9 mouse cellular contexts compared by ENCODE assay signal in genomic region chr11:48872695-48873300, GRCm38 (mm10). TPM values are rescaled to one million over a fixed set of nuclear protein-coding genes. Genes with fewer than 3 reads are reported as not detected.
DNase-seq lines count a peak whose midpoint lies in the region; ATAC-seq and TF ChIP-seq lines count a peak whose summit lies in the region.
"Had no signal": no experiment of that assay in that cellular context is flagged by ENCODE, and none has a peak within 500 bp of the region (broad histone marks: within the 10 kb centered on the region; RNA-seq: fewer than 3 reads in every experiment).

No protein-coding gene starts in this region.

- no peaks in the 10 kb centered on the region for H3K36me3 ChIP-seq in kidney, adult 2 months (ENCODE audit: control insufficient read depth, insufficient read depth, low read length)
- H3K36me3 ChIP-seq in kidney, embryonic 14.5 days (ENCODE audit: control insufficient read depth, insufficient read depth, low read length): no peaks in the 10 kb centered on the region
- H3K36me3 ChIP-seq in G1E (replicated peaks): peaks cover 24% of the 10 kb centered on the region
- 0 out of 2 replicates have a peak, but pooled peaks cover 2% of the 10 kb centered on the region for H3K36me3 ChIP-seq in liver, embryonic 14.5 days (replicated peaks; ENCODE audit: control insufficient read depth, insufficient read depth, low read depth)
- H3K36me3 ChIP-seq in midbrain, embryonic 10.5 days: no peaks in the 10 kb centered on the region
- no peaks in the 10 kb centered on the region for H3K36me3 ChIP-seq in midbrain, embryonic 13.5 days
- H3K36me3 ChIP-seq in forebrain, postnatal 0 days (ENCODE audit: insufficient read depth): no peaks in the 10 kb centered on the region

- H3K4me3 ChIP-seq in kidney, adult 2 months (ENCODE audit: insufficient read depth, low read depth, low read length): no peak overlapping the region
- no peak overlapping the region for H3K4me3 ChIP-seq in kidney, embryonic 14.5 days (ENCODE audit: low read length)
- H3K4me3 ChIP-seq in G1E (ENCODE audit: low read depth, low read length): peak overlapping the region; percentile 75
- H3K4me3 ChIP-seq in cortical plate, adult 2 months (ENCODE audit: insufficient read depth, low read length): no peak overlapping the region
- peak overlapping the region; percentile 73 to 75; a peak in 3 of 4 replicates for H3K4me3 ChIP-seq in liver, embryonic 14.5 days (ENCODE audit: insufficient read depth in 1 of 2, low read depth in 2 of 2, low read length in 2 of 2)
- H3K4me3 ChIP-seq in midbrain, embryonic 10.5 days: no peak overlapping the region
- H3K4me3 ChIP-seq in midbrain, embryonic 13.5 days (replicated peaks): no peak overlapping the region
- H3K4me3 ChIP-seq in forebrain, postnatal 0 days (ENCODE audit: low read depth, low read length): no peak overlapping the region

- H3K4me1 ChIP-seq in kidney, adult 2 months (ENCODE audit: control insufficient read depth, insufficient read depth, low read length): peaks cover 19% of the 10 kb centered on the region; the same call in 1 of the 2 replicates
- peaks cover 16% of the 10 kb centered on the region for H3K4me1 ChIP-seq in kidney, embryonic 14.5 days (ENCODE audit: control insufficient read depth, insufficient read depth, low read length)
- H3K4me1 ChIP-seq in G1E (ENCODE audit: insufficient read depth, low read depth, low read length): peaks cover 66% of the 10 kb centered on the region
- no peaks in the 10 kb centered on the region for H3K4me1 ChIP-seq in cortical plate, adult 2 months (ENCODE audit: control insufficient read depth, insufficient read depth, low read length)
- H3K4me1 ChIP-seq in liver, embryonic 14.5 days (replicated peaks; ENCODE audit: control insufficient read depth in 2 of 2, insufficient read depth in 2 of 2, low read length in 1 of 2): peaks cover 27 to 49% of the 10 kb centered on the region in 2 experiments
- H3K4me1 ChIP-seq in midbrain, embryonic 10.5 days: peaks cover 18% of the 10 kb centered on the region
- peaks cover 16% of the 10 kb centered on the region for H3K4me1 ChIP-seq in midbrain, embryonic 13.5 days (replicated peaks)
- H3K4me1 ChIP-seq in forebrain, postnatal 0 days (ENCODE audit: insufficient read depth): no peaks in the 10 kb centered on the region

- peak overlapping the region; percentile 89 for H3K27ac ChIP-seq in kidney, adult 2 months (ENCODE audit: insufficient read depth, low read depth, low read length)
- no peak overlapping the region for H3K27ac ChIP-seq in kidney, embryonic 14.5 days (ENCODE audit: low read depth, low read length)
- peak overlapping the region; percentile 69; the same call in 1 of the 2 replicates for H3K27ac ChIP-seq in cortical plate, adult 2 months (ENCODE audit: insufficient read depth, low read length)
- H3K27ac ChIP-seq in liver, embryonic 14.5 days: peak overlapping the region; percentile 72
- H3K27ac ChIP-seq in midbrain, embryonic 10.5 days (replicated peaks): no peak overlapping the region
- H3K27ac ChIP-seq in midbrain, embryonic 13.5 days: no peak overlapping the region
- no peak overlapping the region; the same call in 1 of the 2 replicates for H3K27ac ChIP-seq in forebrain, postnatal 0 days (ENCODE audit: low read depth, low read length)

- 60% methylated on average over 7 of the region's 7 CpGs for whole genome bisulfite sequencing in kidney, adult 2 months
- 69% methylated on average over 7 of the region's 7 CpGs for WGBS in kidney, embryonic 14.5 days
- 56% methylated on average over 7 of the region's 7 CpGs for WGBS in liver, embryonic 14.5 days (ENCODE audit: insufficient replicate concordance)
- WGBS in midbrain, embryonic 10.5 days: 79% methylated on average over 7 of the region's 7 CpGs
- 83% methylated on average over 7 of the region's 7 CpGs for WGBS in midbrain, embryonic 13.5 days
- WGBS in forebrain, postnatal 0 days: 83% methylated on average over 7 of the region's 7 CpGs

- peak; percentile 31 for DNase-seq in kidney, adult 2 months
- no peak for DNase-seq in G1E (ENCODE audit: low spot score)
- peak in 1 of 3 experiments; percentile 32 for DNase-seq in liver, embryonic 14.5 days (ENCODE audit: low read depth in 3 of 3, low spot score in 3 of 3)
- no peak for DNase-seq in midbrain, embryonic 10.5 days (ENCODE audit: low spot score)
- no peak for DNase-seq in forebrain, postnatal 0 days

- no peak for ATAC-seq in kidney, embryonic 14.5 days (ENCODE audit: low FRiP score, low TSS enrichment)
- ATAC-seq in G1E (ENCODE audit: extremely low read depth, insufficient number of reproducible peaks, low FRiP score, poor library complexity, severe bottlenecking): no peak
- no peak for ATAC-seq in liver, embryonic 14.5 days (ENCODE audit: insufficient read depth)
- no peak for ATAC-seq in midbrain, embryonic 13.5 days
- no peak for ATAC-seq in forebrain, postnatal 0 days
- ATAC-seq: forebrain, embryonic 14.5 days had no signal

- H3K9ac ChIP-seq in kidney, embryonic 14.5 days (ENCODE audit: low read depth, low read length): no peak overlapping the region; the same call in 1 of the 2 replicates
- H3K9ac ChIP-seq in liver, embryonic 14.5 days (replicated peaks): peak overlapping the region; percentile 94
- H3K9ac ChIP-seq in midbrain, embryonic 13.5 days (replicated peaks): no peak overlapping the region
- H3K9ac ChIP-seq in forebrain, postnatal 0 days: no peak overlapping the region

- H3K4me2 ChIP-seq in kidney, embryonic 14.5 days (replicated peaks; ENCODE audit: low read depth, low read length): no peak overlapping the region; the same call in 1 of the 2 replicates
- H3K4me2 ChIP-seq in liver, embryonic 14.5 days (ENCODE audit: low read depth): peak overlapping the region; percentile 97
- no peak overlapping the region for H3K4me2 ChIP-seq in midbrain, embryonic 13.5 days (replicated peaks)
- H3K4me2 ChIP-seq in forebrain, postnatal 0 days (ENCODE audit: low read depth): no peak overlapping the region

- no peak for TF ChIP-seq POLR2A in kidney, adult 2 months (IDR thresholded peaks at IDR 0.05; ENCODE audit: low read depth, low read length)
- TF ChIP-seq POLR2A in cortical plate, adult 2 months (IDR thresholded peaks at IDR 0.05; ENCODE audit: extremely low read depth, insufficient read depth, low read length): no peak

- TF ChIP-seq CTCF in kidney, adult 2 months (conservative IDR thresholded peaks at IDR 0.05; ENCODE audit: insufficient read depth, insufficient read length, low read depth, low read length): no peak
- TF ChIP-seq CTCF in G1E (IDR thresholded peaks at IDR 0.05; ENCODE audit: low read depth, low read length): no peak
- TF ChIP-seq CTCF in cortical plate, adult 2 months (IDR thresholded peaks at IDR 0.05; ENCODE audit: extremely low read depth, insufficient read depth, low read length): no peak
- no peak for TF ChIP-seq CTCF in liver, embryonic 14.5 days (IDR thresholded peaks at IDR 0.05; ENCODE audit: low read depth)
- no peak for TF ChIP-seq CTCF in forebrain, postnatal 0 days (IDR thresholded peaks at IDR 0.05; ENCODE audit: low read depth)

- H3K9me3 ChIP-seq in kidney, embryonic 14.5 days (ENCODE audit: control insufficient read depth, low read length): no peaks in the 10 kb centered on the region
- H3K9me3 ChIP-seq in G1E (replicated peaks): no peaks in the 10 kb centered on the region
- H3K9me3 ChIP-seq in liver, embryonic 14.5 days (ENCODE audit: control insufficient read depth, low read length): no peaks in the 10 kb centered on the region
- H3K9me3 ChIP-seq in midbrain, embryonic 10.5 days (replicated peaks): no peaks in the 10 kb centered on the region
- H3K9me3 ChIP-seq in midbrain, embryonic 13.5 days: no peaks in the 10 kb centered on the region
- H3K9me3 ChIP-seq in forebrain, postnatal 0 days (ENCODE audit: low read length): no peaks in the 10 kb centered on the region

- H3K27me3 ChIP-seq in kidney, adult 2 months (replicated peaks; ENCODE audit: control insufficient read depth, insufficient read depth, low read length): no peaks in the 10 kb centered on the region
- H3K27me3 ChIP-seq in kidney, embryonic 14.5 days (ENCODE audit: control insufficient read depth, insufficient read depth, low read length): no peaks in the 10 kb centered on the region
- no peaks in the 10 kb centered on the region for H3K27me3 ChIP-seq in G1E (ENCODE audit: insufficient read depth, low read length)
- no peaks in the 10 kb centered on the region for H3K27me3 ChIP-seq in liver, embryonic 14.5 days (ENCODE audit: control insufficient read depth, insufficient read depth, low read length)
- peaks cover 30% of the 10 kb centered on the region for H3K27me3 ChIP-seq in midbrain, embryonic 10.5 days (ENCODE audit: low read depth, poor library complexity, severe bottlenecking)
- H3K27me3 ChIP-seq in midbrain, embryonic 13.5 days: peaks cover 20% of the 10 kb centered on the region
- H3K27me3 ChIP-seq in forebrain, postnatal 0 days (ENCODE audit: insufficient read depth, low read length): no peaks in the 10 kb centered on the region

- TF ChIP-seq EP300 in liver, embryonic 14.5 days (IDR thresholded peaks at IDR 0.05; ENCODE audit: low read depth): no peak

RNA-seq across cellular contexts. Expression of gene Irgm1, which starts 1.3 kb away (rescaled TPM):
- polyA plus RNA-seq in kidney, adult 2 months (2012; rRNA removed): 24.4 and 28.2 TPM in 2 replicates
- polyA plus RNA-seq in kidney, embryonic 14.5 days (2014; fragmentation: Nextera tagmentation; extraction: Ambion mirVana): 11.7 and 13.2 TPM in 2 replicates
- 39.3 and 44.2 TPM in 2 replicates for total RNA-seq in G1E (2014; fragmentation: Nextera tagmentation)
- 73.5 and 75.4 TPM in 2 replicates for total RNA-seq in G1E (2017)
- polyA plus RNA-seq in G1E (2012): 2.3 and 2.9 TPM in 2 replicates
- 9.5 and 11.4 TPM in 2 replicates for polyA plus RNA-seq in cortical plate, adult 2 months (2012; rRNA removed)
- 7.6 and 10.4 TPM in 2 replicates for polyA plus RNA-seq in liver, embryonic 14.5 days (2012; rRNA removed)
- polyA plus RNA-seq in liver, embryonic 14.5 days (2014; fragmentation: Nextera tagmentation; extraction: Ambion mirVana): 15.1 and 16.6 TPM in 2 replicates
- 1.2 and 1.6 TPM in 2 replicates for polyA plus RNA-seq in midbrain, embryonic 10.5 days (2016; fragmentation: Nextera tagmentation; extraction: Ambion mirVana)
- 1.8 and 1.9 TPM in 2 replicates for polyA plus RNA-seq in midbrain, embryonic 13.5 days (2015; fragmentation: Nextera tagmentation; extraction: Ambion mirVana)
- 3.0 and 6.7 TPM in 2 replicates for total RNA-seq in forebrain, postnatal 0 days (2014; rRNA removed)
- 3.5 and 4.9 TPM in 2 replicates for polyA plus RNA-seq in forebrain, postnatal 0 days (2015; fragmentation: Nextera tagmentation; extraction: Ambion mirVana)

RNA-seq across cellular contexts. Expression of gene Gm5431, which starts 29.2 kb away (rescaled TPM):
- 0.19 and 0.20 TPM in 2 replicates for polyA plus RNA-seq in kidney, adult 2 months (2012; rRNA removed)
- polyA plus RNA-seq in kidney, embryonic 14.5 days (2014; fragmentation: Nextera tagmentation; extraction: Ambion mirVana): 0.15 and 0.23 TPM in 2 replicates
- total RNA-seq in G1E (2014; fragmentation: Nextera tagmentation): not detected in 2 replicates
- 0.06 and 0.11 TPM in 2 replicates for total RNA-seq in G1E (2017)
- not detected in 2 replicates for polyA plus RNA-seq in G1E (2012)
- 0.19 and 0.23 TPM in 2 replicates for polyA plus RNA-seq in cortical plate, adult 2 months (2012; rRNA removed)
- 0.10 and 0.16 TPM in 2 replicates for polyA plus RNA-seq in liver, embryonic 14.5 days (2012; rRNA removed)
- polyA plus RNA-seq in liver, embryonic 14.5 days (2014; fragmentation: Nextera tagmentation; extraction: Ambion mirVana): 0.29 and 0.34 TPM in 2 replicates
- polyA plus RNA-seq in midbrain, embryonic 10.5 days (2016; fragmentation: Nextera tagmentation; extraction: Ambion mirVana): 0.07 and 0.16 TPM in 2 replicates
- 0.17 and 0.21 TPM in 2 replicates for polyA plus RNA-seq in midbrain, embryonic 13.5 days (2015; fragmentation: Nextera tagmentation; extraction: Ambion mirVana)
- 0.29 and 0.38 TPM in 2 replicates for total RNA-seq in forebrain, postnatal 0 days (2014; rRNA removed)
- polyA plus RNA-seq in forebrain, postnatal 0 days (2015; fragmentation: Nextera tagmentation; extraction: Ambion mirVana): 0.10 and 0.19 TPM in 2 replicates

RNA-seq across cellular contexts. Expression of gene Gm12184, which starts 46.3 kb away (rescaled TPM):
- 9.7 and 10.4 TPM in 2 replicates for polyA plus RNA-seq in kidney, adult 2 months (2012; rRNA removed)
- polyA plus RNA-seq in kidney, embryonic 14.5 days (2014; fragmentation: Nextera tagmentation; extraction: Ambion mirVana): 5.6 and 7.6 TPM in 2 replicates
- total RNA-seq in G1E (2014; fragmentation: Nextera tagmentation) (22.1 and 22.5 TPM in 2 replicates), G1E (2017) (15.3 and 16.3 TPM in 2 replicates)
- 47.2 and 49.5 TPM in 2 replicates for polyA plus RNA-seq in G1E (2012)
- 33.8 and 40.1 TPM in 2 replicates for polyA plus RNA-seq in cortical plate, adult 2 months (2012; rRNA removed)
- 9.6 and 12.4 TPM in 2 replicates for polyA plus RNA-seq in liver, embryonic 14.5 days (2012; rRNA removed)
- polyA plus RNA-seq in liver, embryonic 14.5 days (2014; fragmentation: Nextera tagmentation; extraction: Ambion mirVana): 1.6 and 2.8 TPM in 2 replicates
- polyA plus RNA-seq in midbrain, embryonic 10.5 days (2016; fragmentation: Nextera tagmentation; extraction: Ambion mirVana): 2.1 and 3.2 TPM in 2 replicates
- polyA plus RNA-seq in midbrain, embryonic 13.5 days (2015; fragmentation: Nextera tagmentation; extraction: Ambion mirVana): 3.4 and 3.6 TPM in 2 replicates
- 8.0 and 9.3 TPM in 2 replicates for total RNA-seq in forebrain, postnatal 0 days (2014; rRNA removed)
- 3.7 and 5.0 TPM in 2 replicates for polyA plus RNA-seq in forebrain, postnatal 0 days (2015; fragmentation: Nextera tagmentation; extraction: Ambion mirVana)

RNA-seq across cellular contexts. Expression of gene Trim7, which starts 46.9 kb away (rescaled TPM):
- 80.3 and 98.8 TPM in 2 replicates for polyA plus RNA-seq in kidney, adult 2 months (2012; rRNA removed)
- 1.3 and 2.9 TPM in 2 replicates for polyA plus RNA-seq in kidney, embryonic 14.5 days (2014; fragmentation: Nextera tagmentation; extraction: Ambion mirVana)
- total RNA-seq in G1E (2014; fragmentation: Nextera tagmentation) (1.2 and 4.0 TPM in 2 replicates), G1E (2017) (2.3 and 3.0 TPM in 2 replicates)
- polyA plus RNA-seq in G1E (2012): 0.59 and 0.67 TPM in 2 replicates
- 4.2 and 4.3 TPM in 2 replicates for polyA plus RNA-seq in cortical plate, adult 2 months (2012; rRNA removed)
- polyA plus RNA-seq in liver, embryonic 14.5 days (2012; rRNA removed): 0.09 and 0.23 TPM in 2 replicates
- 0.04 and 0.13 TPM in 2 replicates for polyA plus RNA-seq in liver, embryonic 14.5 days (2014; fragmentation: Nextera tagmentation; extraction: Ambion mirVana)
- polyA plus RNA-seq in midbrain, embryonic 10.5 days (2016; fragmentation: Nextera tagmentation; extraction: Ambion mirVana): 0.32 and 0.99 TPM in 2 replicates
- 0.89 and 1.0 TPM in 2 replicates for polyA plus RNA-seq in midbrain, embryonic 13.5 days (2015; fragmentation: Nextera tagmentation; extraction: Ambion mirVana)
- 5.6 and 9.5 TPM in 2 replicates for total RNA-seq in forebrain, postnatal 0 days (2014; rRNA removed)
- polyA plus RNA-seq in forebrain, postnatal 0 days (2015; fragmentation: Nextera tagmentation; extraction: Ambion mirVana): 1.9 and 2.5 TPM in 2 replicates

RNA-seq across cellular contexts. Expression of gene Trim41, which starts 55.6 kb away (rescaled TPM):
- 26.3 and 27.3 TPM in 2 replicates for polyA plus RNA-seq in kidney, adult 2 months (2012; rRNA removed)
- 5.8 and 6.1 TPM in 2 replicates for polyA plus RNA-seq in kidney, embryonic 14.5 days (2014; fragmentation: Nextera tagmentation; extraction: Ambion mirVana)
- 13.8 and 20.2 TPM in 2 replicates for total RNA-seq in G1E (2014; fragmentation: Nextera tagmentation)
- 55.5 and 56.5 TPM in 2 replicates for total RNA-seq in G1E (2017)
- polyA plus RNA-seq in G1E (2012): 50.4 and 56.6 TPM in 2 replicates
- 43.1 and 46.7 TPM in 2 replicates for polyA plus RNA-seq in cortical plate, adult 2 months (2012; rRNA removed)
- 8.2 and 9.2 TPM in 2 replicates for polyA plus RNA-seq in liver, embryonic 14.5 days (2012; rRNA removed)
- 1.0 and 1.3 TPM in 2 replicates for polyA plus RNA-seq in liver, embryonic 14.5 days (2014; fragmentation: Nextera tagmentation; extraction: Ambion mirVana)
- polyA plus RNA-seq in midbrain, embryonic 10.5 days (2016; fragmentation: Nextera tagmentation; extraction: Ambion mirVana): 4.7 and 5.3 TPM in 2 replicates
- 6.9 and 7.0 TPM in 2 replicates for polyA plus RNA-seq in midbrain, embryonic 13.5 days (2015; fragmentation: Nextera tagmentation; extraction: Ambion mirVana)
- 42.2 and 47.1 TPM in 2 replicates for total RNA-seq in forebrain, postnatal 0 days (2014; rRNA removed)
- 4.4 TPM in 2 replicates for polyA plus RNA-seq in forebrain, postnatal 0 days (2015; fragmentation: Nextera tagmentation; extraction: Ambion mirVana)

Comparison
In these comparisons a context has a peak if more than half of its experiments do, and no peak if none do; other contexts are left out.
1. H3K27ac ChIP-seq: peak in kidney, adult 2 months (single experiment), cortical plate, adult 2 months (single experiment) and liver, embryonic 14.5 days (single experiment); none in kidney, embryonic 14.5 days (single experiment), midbrain, embryonic 10.5 days (single experiment), midbrain, embryonic 13.5 days (single experiment) and forebrain, postnatal 0 days (single experiment).
2. H3K4me3 ChIP-seq: peak in G1E (single experiment) and liver, embryonic 14.5 days (2 of 2); none in kidney, adult 2 months (single experiment), kidney, embryonic 14.5 days (single experiment), cortical plate, adult 2 months (single experiment), midbrain, embryonic 10.5 days (single experiment), midbrain, embryonic 13.5 days (single experiment) and forebrain, postnatal 0 days (single experiment).